Mouse (Mus musculus) induced T-regulatory cell, adult 2 months (primary cell): ENCODE measurements at regions not wholly inside any gene's neighbourhood (a gene's known extent, or its start where the extent isn't known, plus 50 kb on each side); places are given as distances from the start of the nearest gene placed in this dataset.

Experiments
- DNase-seq: peaks from one replicate; pipeline ENCODE4 v3.0.0-alpha.2; 2012; ENCODE audit warnings: low read depth

GRCm38 (mm10) chr16:93191174-93191573 lies 365.2 kb upstream of the Runx1 start:
- DNase-seq, result peak; percentile 14

DNA sequence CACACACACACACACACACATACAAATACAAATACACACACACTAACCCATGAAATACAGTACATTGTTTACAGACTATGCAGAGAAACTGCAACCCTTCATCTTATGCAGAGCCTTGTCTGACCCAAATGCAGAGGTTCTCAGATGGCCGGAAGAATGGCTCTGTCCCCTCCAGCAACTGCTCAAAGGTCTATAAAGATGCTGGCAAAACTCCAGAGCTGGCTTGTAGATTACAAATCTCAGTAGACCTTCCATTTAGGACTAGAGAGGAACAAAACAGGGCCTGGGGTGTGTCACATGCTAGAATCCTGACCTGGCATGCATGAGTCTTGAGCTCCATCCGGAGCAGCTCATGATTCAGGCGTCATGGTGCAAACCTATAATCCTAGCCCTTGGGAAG lies 364.4 kb upstream of the Runx1 start:
- no peak for DNase-seq

GRCm38 (mm10) chr16:93189875-93190274 lies 363.9 kb upstream of the Runx1 start:
- no peak for DNase-seq

GRCm38 (mm10) chr16:93189412-93189811 lies 363.5 kb upstream of the Runx1 start:
- no peak for DNase-seq

DNA sequence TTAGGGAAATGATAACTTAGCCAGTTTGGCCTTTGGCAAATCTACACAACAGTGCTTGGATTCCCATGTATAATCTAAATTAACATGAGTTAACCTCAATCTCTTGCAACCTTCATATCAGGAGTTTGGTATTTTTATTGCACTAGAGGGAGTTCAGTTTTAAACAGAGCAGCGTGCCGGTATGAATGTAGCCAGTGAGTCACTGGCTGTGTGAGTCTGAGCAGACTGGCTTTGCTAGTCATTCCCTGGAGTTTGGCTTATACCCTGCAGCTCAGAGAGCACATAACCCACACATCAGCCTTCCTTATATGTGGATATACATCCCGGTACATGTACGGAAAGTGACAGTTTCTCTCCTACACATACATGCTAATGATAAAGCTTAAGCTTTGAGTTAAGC lies 360.6 kb upstream of the Runx1 start:
- DNase-seq, result no peak

DNA sequence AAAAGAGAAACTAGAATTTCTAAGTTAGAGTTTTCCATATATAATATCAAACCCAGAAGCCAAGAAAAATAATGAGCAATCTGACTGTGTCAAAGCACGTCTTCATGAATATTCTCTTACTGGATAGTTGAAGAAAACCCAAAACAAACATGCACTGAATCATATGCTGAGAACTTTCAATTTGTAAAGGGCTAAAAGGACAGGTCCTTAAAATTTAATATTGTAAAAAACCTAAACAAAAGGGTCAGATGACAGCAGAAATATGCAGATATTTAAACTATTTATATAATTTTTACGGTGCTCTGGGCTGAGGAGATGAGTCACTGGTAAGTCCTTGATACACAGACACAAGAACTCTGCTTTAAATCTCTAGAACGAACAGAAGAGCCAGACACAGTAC lies 356.7 kb upstream of the Runx1 start:
- DNase-seq, result no peak

DNA sequence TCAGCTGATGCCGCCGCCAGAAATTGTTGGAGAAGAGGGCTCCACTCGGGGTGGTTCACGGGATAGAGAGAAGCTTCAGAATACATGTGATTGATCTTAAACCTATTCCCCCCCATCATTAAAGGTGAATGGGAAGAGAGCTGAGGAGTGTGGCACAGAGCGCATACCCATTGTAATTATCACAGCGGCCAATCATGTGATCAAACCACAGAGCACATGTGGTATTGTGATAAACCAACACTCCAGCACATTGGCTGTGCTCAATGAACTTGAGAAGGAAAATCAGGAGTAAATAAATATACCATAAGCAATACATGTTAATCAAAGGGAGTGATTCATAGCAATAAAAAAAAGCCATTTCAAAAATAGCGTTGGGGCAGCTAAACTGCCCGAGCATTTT lies 355.5 kb upstream of the Runx1 start:
- DNase-seq, result no peak

DNA sequence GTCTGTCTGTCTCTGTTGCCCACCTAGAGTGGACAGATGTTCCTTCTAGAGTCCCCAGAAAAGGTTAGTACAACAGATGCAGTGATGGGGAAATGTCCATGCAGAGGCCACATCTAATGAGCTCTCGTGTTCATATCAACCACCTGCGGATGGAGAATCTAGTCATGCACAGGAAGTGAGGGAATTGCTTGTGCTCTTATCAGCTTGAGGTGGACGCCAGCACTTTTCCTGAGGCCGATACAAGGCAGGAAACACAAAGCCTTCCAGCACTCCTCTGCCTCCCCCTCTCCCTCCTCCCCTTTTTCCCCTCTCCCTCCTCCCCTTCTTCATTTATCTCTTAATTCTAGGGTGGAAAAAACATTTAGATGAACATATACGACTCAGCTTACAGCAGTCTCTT lies 354.3 kb upstream of the Runx1 start:
- DNase-seq, result no peak

DNA sequence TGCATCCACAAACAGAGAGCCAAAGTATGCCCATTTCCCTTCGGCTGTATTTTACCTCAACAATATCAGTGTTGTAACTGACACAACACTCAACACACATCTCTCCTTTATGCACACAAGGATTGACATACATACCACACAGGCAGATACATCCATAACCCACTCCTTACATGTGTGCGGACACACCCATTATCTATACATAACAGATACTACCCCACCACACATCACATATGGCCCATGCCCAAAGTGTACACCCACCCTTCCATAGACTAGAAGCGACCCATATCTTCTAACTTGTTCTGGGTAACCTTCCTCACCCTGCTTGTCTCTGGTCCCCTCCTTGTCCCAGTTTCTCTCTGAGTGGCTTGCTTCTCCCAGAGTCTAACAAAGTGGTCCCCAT lies 340.7 kb upstream of the Runx1 start:
- no peak for DNase-seq

DNA sequence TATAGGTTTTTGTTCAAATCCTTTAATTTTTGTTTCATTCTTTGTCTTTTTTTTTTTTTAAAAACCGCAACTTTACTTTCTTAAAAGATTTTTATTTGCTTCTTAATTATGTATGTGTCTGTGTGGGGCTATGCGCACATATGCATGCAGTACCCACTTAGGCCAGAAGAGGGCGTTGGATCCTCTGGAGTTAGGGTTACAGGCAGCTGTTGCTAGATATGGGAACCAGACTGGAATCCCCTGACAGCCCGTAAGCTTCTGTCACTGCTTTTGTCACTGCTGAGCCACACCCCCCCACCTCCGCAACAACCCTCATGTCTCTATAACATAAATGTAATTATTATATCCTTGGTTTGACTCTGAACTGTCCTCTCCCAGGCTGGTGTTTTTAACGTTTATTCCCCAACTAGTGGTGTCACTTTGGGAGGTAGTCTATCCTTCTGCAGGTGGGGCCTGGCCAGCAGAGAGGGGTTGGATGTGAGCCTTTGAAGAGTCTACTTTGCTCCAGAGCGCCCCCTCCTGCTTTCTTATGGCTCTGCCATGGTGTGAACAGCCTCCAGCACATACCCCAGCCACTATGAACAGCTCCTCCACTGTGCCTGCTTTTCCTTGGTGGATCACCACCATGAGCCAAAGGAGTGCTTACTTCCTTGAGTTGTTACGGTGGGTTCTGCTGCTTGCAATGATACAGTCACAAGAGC lies 332.7 kb upstream of the Runx1 start:
- DNase-seq, result peak; percentile 23

- DNase-seq, result no peak
These were observed 327.8 kb upstream of the Runx1 start for GRCm38 (mm10) chr16:93153545-93154329.

DNA sequence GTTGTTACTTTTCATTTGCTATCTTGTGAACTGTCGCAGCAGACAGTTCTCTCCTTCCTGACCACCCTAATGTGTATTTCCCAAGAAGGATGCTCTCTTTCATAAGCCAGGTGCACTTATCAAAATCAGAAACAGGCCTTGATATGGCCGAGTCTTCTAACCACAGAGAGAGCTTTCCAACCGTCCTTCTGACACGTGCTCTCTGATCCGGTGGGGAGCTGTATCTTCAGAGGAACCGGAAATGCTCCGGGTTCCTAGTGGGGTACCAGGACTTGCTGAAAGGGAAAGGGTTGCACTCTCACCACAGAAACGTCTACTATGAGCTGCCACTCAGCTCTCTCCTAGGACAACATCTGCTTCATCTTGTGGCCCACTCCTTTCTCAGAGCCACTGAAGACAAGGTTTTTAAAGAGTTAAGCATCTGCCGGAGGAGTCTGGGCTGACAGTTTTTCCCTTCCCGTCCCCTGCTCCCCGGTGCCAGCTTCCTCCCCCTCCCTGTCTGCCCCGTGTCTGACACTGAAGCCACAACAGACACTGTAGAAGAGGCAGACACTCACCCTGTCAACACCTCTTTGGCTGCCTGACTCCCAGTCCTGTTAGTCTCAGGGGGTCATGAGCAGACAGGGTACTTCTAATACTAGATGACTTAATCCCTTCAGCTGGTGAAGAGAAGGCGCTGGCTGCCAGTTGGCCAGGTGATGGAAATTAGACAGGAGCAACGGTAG lies 327.0 kb upstream of the Runx1 start:
- DNase-seq, result peak; percentile 27

DNA sequence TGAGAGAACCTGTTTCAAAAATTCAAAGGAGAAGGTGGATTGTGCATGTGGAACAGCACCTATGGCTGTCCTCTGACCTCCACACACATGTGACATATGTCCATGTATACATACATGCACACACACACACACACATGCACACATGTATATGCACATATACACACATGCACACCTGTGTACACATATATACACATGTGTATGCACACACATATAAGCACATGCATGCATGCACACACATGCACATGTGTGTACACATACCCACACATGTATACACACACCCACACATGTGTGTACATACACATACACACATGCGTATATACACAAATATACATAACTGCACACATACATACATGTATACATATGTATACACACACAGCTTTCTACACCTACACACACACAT lies 326.1 kb upstream of the Runx1 start:
- DNase-seq, result no peak

- no peak for DNase-seq
These were observed 325.7 kb upstream of the Runx1 start for GRCm38 (mm10) chr16:93151652-93152051.

DNA sequence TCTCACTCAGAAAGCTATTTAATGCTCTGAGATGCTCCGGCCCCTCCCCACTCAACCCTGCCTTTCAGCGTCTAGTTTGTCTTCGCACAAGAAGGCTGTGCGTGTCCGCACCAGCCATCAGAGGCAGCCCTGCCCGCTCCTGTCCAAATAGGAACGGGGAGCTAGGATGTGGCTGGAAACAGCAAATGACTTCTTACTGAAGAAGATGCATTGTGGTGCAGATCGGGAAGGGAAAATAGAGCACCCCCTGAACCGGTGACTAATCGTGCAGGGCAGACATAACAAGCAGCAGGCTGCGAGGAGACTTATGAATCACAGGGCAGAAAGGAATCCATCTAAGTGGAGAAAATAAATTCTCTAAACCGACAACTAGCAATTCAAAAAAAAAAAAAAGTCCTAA lies 324.5 kb upstream of the Runx1 start:
- no peak for DNase-seq

- no peak for DNase-seq
These were observed 321.7 kb upstream of the Runx1 start for GRCm38 (mm10) chr16:93147525-93148222.

GRCm38 (mm10) chr16:93146812-93147211 lies 320.9 kb upstream of the Runx1 start:
- DNase-seq, result no peak

DNA sequence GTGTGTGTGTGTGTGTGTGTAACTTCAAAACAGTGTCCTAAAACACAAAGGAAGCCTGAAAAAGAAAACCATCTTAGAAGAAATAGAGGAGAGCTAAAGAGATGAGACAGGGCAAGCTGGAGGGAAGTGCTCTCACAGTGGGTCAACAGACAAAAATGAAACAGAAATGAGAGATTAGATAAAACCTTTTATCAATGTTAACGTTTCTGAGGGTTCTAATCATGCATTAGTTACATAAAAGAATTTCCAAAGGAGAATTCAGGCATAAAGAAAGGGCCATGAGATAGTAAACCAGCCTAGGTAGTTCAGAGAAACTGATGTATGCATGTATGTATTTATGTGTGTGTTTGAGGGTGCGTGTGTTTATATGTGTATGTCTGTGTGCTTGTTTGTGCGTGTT lies 319.7 kb upstream of the Runx1 start:
- DNase-seq, result no peak

GRCm38 (mm10) chr16:93144033-93144432 lies 318.1 kb upstream of the Runx1 start:
- no peak for DNase-seq

DNA sequence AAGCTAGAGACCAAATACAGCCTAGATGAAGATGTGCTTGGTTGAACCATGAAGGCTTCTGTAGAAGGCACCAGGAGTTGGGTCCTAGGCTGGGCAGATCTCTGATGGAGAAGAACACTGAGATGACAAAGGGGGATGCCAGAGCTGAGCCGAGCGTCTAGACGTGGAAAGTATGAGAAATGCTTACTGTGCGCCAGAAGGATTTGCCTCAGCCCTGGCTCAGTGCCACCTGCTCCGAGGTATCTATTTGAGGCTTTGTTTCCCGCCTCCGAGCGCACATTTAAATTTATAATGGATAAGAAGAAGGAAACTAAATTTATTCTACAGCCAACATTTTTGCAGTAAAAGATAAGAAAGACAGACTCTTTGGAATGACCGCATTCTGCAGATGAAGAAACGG lies 317.2 kb upstream of the Runx1 start:
- no peak for DNase-seq

GRCm38 (mm10) chr16:93141967-93142366 lies 316.0 kb upstream of the Runx1 start:
- no peak for DNase-seq

DNA sequence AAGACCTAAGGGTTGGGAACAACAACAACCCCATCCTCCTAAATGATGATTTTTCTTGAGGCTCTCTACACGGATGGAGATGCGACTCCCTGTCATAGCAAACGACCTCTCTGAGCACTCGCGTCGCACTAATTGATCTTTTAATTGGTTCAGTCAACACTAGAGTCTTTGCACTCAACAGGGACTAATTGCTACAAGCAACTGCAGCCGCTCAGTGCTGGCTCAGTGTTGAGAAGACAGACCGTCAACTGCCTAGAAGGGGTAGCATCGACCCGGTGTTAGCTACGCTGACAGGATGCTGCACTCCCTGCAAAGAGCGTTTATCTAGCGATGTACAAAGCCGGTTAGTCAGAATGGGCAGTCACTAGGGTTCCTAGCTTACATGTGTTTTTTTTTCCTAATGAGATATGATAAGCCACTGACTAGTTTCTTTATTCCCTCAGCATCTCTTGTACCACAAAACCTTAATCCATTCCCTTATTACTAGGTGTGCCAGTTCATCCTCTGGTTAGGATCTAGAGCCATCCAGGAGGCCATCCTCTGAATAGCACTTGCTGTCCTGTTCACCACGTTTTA lies 314.7 kb upstream of the Runx1 start:
- no peak for DNase-seq
